Mouse (Mus musculus) cortical plate, adult 2 months (tissue): ENCODE results near the gene Kcnj2.

Source experiments
- CTCF ChIP-seq: fragments of 200-500 bp; IDR thresholded peaks from 2 replicates; pipeline ENCODE4 v1.5.1; 2011; ENCODE audit warnings: mild to moderate bottlenecking, control low read depth, low read length; ENCODE audit not compliant: insufficient read depth; ENCODE audit errors: extremely low read depth
- POLR2A ChIP-seq: fragments of 200-500 bp; IDR thresholded peaks from 2 replicates; pipeline ENCODE4 v1.6.1; 2011; ENCODE audit warnings: mild to moderate bottlenecking, low read length, control low read depth; ENCODE audit not compliant: insufficient read depth; ENCODE audit errors: extremely low read depth

DNA sequence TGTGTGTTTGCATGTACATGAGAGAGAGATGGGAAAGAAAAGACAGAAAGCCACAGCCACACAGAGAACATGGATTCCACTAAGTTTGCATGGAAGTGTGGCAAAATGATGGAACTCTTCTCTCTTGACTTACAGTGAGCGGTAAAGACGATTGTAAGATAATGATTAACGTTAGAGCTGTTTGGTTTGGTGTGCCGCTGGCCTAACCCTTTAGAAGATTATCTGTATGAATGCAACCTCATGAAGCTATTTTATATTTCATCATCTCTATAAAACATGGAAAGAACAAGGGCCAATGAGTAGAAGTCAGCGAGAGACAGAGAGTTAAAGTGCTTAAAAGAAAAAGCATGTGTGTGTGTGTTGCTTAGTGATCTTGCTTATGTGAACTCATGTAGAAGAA is 60.0 kb downstream of the Kcnj2 start:
- TF ChIP-seq CTCF = no peak
- no peak for TF ChIP-seq POLR2A
